In the genomic region with DNA sequence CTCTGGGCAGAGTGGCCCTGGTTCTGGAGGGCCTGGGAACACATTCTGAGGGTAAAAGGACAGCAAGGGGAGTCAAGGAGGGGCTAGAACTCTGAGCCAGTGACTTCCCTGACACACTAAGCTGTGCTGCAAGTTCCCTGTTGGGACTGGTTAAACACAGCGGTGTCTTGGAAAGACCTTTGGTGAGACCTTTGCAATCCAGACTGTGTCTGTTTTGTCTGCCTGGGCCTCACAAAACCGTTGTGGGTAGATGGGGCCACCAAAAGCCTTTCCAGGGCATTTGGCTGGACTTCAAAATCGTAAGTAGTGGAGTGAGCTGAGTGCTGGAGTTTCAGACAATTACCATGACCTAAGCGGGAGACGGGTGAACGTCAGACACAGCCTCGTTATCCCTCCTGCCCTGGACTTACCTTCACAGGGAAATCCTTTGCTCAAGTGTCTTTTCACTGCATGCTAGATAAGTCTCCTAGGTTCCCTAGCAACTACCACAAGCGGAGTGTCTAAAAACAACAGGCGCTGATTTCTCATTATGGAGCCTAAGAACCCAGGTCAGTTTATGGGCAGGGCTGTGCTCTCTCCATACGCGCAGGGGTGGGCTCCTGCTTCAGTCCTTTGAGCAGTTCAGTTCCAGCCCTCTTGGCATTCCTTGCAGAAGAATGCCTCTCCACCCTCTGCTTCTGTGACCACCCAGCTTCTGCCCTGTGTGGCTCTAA, we compare ENCODE assay signal across 9 mouse cellular contexts.
DNase-seq lines count a peak whose midpoint lies in the region; ATAC-seq and TF ChIP-seq lines count a peak whose summit lies in the region.
"Had no signal": no experiment of that assay in that cellular context is flagged by ENCODE, and none has a peak within 500 bp of the region (broad histone marks: within the 10 kb centered on the region; RNA-seq: fewer than 3 reads in every experiment).

No protein-coding gene starts in this region.

- no peak for ATAC-seq in heart, embryonic 11.5 days (replicated peaks; ENCODE audit: insufficient number of reproducible peaks, low FRiP score, low TSS enrichment)
- ATAC-seq in hindbrain, embryonic 16.5 days: peak; percentile 47

- no peaks in the 10 kb centered on the region for H3K9me3 ChIP-seq in heart, embryonic 11.5 days (replicated peaks; ENCODE audit: control insufficient read depth, low read length)
- no peaks in the 10 kb centered on the region for H3K9me3 ChIP-seq in E14TG2a.4 (ENCODE audit: low read length)
- H3K9me3 ChIP-seq in hindbrain, embryonic 16.5 days (ENCODE audit: control insufficient read depth, low read length): no peaks in the 10 kb centered on the region

- no peak for DNase-seq in heart, adult 8-10 months (ENCODE audit: low spot score)
- peak; percentile 54 to 62 for DNase-seq in cerebellum, postnatal 10 days
- DNase-seq in layer of hippocampus, postnatal 36 days: no peak
- DNase-seq in layer of hippocampus, adult 9-10 months (ENCODE audit: low spot score): no peak
- DNase-seq in ovary, postnatal 14 days (ENCODE audit: low spot score): no peak

- peak overlapping the region; percentile 2; the same call in 1 of the 2 replicates for H3K4me2 ChIP-seq in heart, embryonic 11.5 days
- H3K4me2 ChIP-seq in hindbrain, embryonic 16.5 days (ENCODE audit: low read length): no peak overlapping the region

- H3K9ac ChIP-seq in heart, embryonic 11.5 days (ENCODE audit: low read depth, low read length): no peak overlapping the region
- no peak overlapping the region for H3K9ac ChIP-seq in hindbrain, embryonic 16.5 days (ENCODE audit: low read depth, low read length)

- H3K4me3 ChIP-seq in heart, embryonic 11.5 days (ENCODE audit: low read depth, low read length): no peak overlapping the region
- peak overlapping the region; percentile 69 for H3K4me3 ChIP-seq in E14TG2a.4 (replicated peaks; ENCODE audit: low read length)
- H3K4me3 ChIP-seq in hindbrain, embryonic 16.5 days (ENCODE audit: low read length): no peak overlapping the region

- H3K27me3 ChIP-seq in heart, embryonic 11.5 days (ENCODE audit: control insufficient read depth, insufficient read depth, low read length): no peaks in the 10 kb centered on the region
- no peaks in the 10 kb centered on the region for H3K27me3 ChIP-seq in E14TG2a.4 (ENCODE audit: insufficient read depth, low read length)
- H3K27me3 ChIP-seq in hindbrain, embryonic 16.5 days (replicated peaks; ENCODE audit: control insufficient read depth, insufficient read depth, low read length): no peaks in the 10 kb centered on the region

- 43% methylated on average over 11 of the region's 11 CpGs for WGBS in heart, embryonic 11.5 days (ENCODE audit: insufficient replicate concordance)
- 34% methylated on average over 11 of the region's 11 CpGs for WGBS in hindbrain, embryonic 16.5 days

- H3K4me1 ChIP-seq in heart, embryonic 11.5 days (ENCODE audit: control insufficient read depth, insufficient read depth, low read length): no peaks in the 10 kb centered on the region
- peaks cover 75% of the 10 kb centered on the region for H3K4me1 ChIP-seq in E14TG2a.4 (replicated peaks; ENCODE audit: low read depth, low read length)
- H3K4me1 ChIP-seq in hindbrain, embryonic 16.5 days (ENCODE audit: control insufficient read depth, insufficient read depth, low read depth, low read length): peaks cover 8% of the 10 kb centered on the region

- no peak overlapping the region for H3K27ac ChIP-seq in heart, embryonic 11.5 days (ENCODE audit: low read depth, low read length)
- H3K27ac ChIP-seq in hindbrain, embryonic 16.5 days (ENCODE audit: low read depth, low read length): peak overlapping the region; percentile 26; the same call in 1 of the 2 replicates
- H3K27ac ChIP-seq: macrophage had no signal

- TF ChIP-seq CTCF in E14TG2a.4 (conservative IDR thresholded peaks at IDR 0.05; ENCODE audit: low read length): no peak

- no peaks in the 10 kb centered on the region for H3K36me3 ChIP-seq in heart, embryonic 11.5 days (ENCODE audit: control insufficient read depth, insufficient read depth, low read length)
- H3K36me3 ChIP-seq in E14TG2a.4 (ENCODE audit: insufficient read depth, low read length): peaks cover 11% of the 10 kb centered on the region
- no peaks in the 10 kb centered on the region for H3K36me3 ChIP-seq in hindbrain, embryonic 16.5 days (ENCODE audit: control insufficient read depth, insufficient read depth, low read length)

Comparison
In these comparisons a context has a peak if more than half of its experiments do, and no peak if none do; other contexts are left out.
1. DNase-seq: peak in cerebellum, postnatal 10 days (2 of 2); none in heart, adult 8-10 months (single experiment), layer of hippocampus, postnatal 36 days (0 of 2), layer of hippocampus, adult 9-10 months (single experiment) and ovary, postnatal 14 days (single experiment).